Mouse (Mus musculus): ENCODE data around the gene Zfyve28. TPM values are rescaled to one million over a fixed set of nuclear protein-coding genes. Genes with fewer than 3 reads are reported as not detected.

The Zfyve28 gene
- polyA plus RNA-seq, 1 experiment = 3.0 TPM

DNA sequence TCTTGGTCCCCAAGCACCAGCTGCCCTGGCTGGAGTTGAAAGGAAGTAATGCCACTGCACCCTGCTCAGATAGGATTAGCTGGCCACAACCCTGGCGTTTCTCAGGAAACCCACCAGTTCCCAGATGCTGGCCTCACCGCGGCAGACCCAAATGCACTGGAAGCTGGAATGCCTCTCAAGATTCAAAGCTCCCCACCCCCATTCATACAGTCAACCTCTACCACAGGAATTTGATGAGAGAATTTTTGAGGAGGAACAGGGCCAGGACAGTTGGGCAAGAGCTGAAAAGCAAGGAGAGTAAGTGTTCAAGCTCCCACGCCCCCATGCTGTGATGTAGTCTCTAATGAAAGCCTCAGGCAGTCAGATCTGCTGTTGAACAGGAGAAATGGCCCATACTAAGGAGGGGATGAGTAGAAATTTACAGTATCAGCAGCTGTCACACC, 38.0 kb upstream of the Zfyve28 start:
- WGBS = 12% methylated on average over 4 of the region's 4 CpGs
- H3K4me3 ChIP-seq (replicated peaks; ENCODE audit: control insufficient read depth, low read depth, low read length) = no peak overlapping the region
- no peaks in the 10 kb centered on the region; the same call in 1 of the 2 replicates for H3K4me1 ChIP-seq (ENCODE audit: control insufficient read depth, insufficient read depth, low read length)
- no peak for TF ChIP-seq CTCF (IDR thresholded peaks at IDR 0.05; ENCODE audit: control insufficient read depth, insufficient read depth, low read length)
- TF ChIP-seq POLR2A (IDR thresholded peaks at IDR 0.05; ENCODE audit: borderline replicate concordance, control insufficient read depth, low read depth, low read length) = no peak
- no peak overlapping the region for H3K27ac ChIP-seq (ENCODE audit: control insufficient read depth, insufficient read depth, low read depth, low read length, poor library complexity)

DNA sequence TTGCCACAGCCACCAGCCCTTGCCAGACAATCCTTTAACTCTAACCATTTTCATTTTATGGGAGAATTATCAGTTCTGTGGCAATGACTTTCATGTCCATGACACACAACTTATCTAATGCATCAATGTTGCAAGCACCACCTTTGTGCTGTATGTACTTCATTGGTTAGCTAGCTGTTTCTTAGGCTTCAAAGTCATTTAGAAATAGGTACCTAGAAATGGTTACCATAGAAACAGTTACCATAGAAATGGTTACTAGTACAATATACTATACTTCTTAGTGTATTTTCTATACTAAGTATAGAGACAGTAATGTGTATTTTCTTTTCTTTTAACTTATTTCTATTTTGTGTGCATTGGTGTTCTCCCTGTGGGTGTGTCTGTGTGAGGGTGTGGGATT, 37.0 kb upstream of the Zfyve28 start:
- no peak for TF ChIP-seq CTCF (IDR thresholded peaks at IDR 0.05; ENCODE audit: control insufficient read depth, insufficient read depth, low read length)
- H3K4me1 ChIP-seq (ENCODE audit: control insufficient read depth, insufficient read depth, low read length) = no peaks in the 10 kb centered on the region; the same call in 1 of the 2 replicates

DNA sequence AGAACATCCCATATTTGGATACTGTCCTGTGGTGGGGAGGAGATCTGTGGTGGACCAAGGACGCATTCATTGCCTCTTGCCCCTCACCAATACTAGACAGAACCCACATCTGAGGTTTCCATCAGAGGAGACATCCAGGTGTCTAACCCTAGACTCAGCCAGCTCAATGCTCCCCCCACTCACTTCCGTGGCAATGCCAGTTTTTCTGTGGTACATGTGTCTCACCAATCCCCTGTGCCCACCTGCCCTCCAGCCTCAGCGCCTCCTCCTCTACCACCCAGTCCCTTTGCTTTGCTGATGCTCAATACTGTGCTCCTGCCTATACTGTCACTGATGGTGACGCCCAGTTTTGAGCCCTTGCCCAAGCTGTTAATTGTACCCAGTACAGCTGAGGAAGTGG, 33.0 kb upstream of the Zfyve28 start:
- H3K27ac ChIP-seq (ENCODE audit: control insufficient read depth, insufficient read depth, low read depth, low read length, poor library complexity) = no peak overlapping the region
- no peaks in the 10 kb centered on the region; the same call in 1 of the 2 replicates for H3K4me1 ChIP-seq (ENCODE audit: control insufficient read depth, insufficient read depth, low read length)
- 64% methylated on average over 4 of the region's 4 CpGs for WGBS
- TF ChIP-seq POLR2A (IDR thresholded peaks at IDR 0.05; ENCODE audit: borderline replicate concordance, control insufficient read depth, low read depth, low read length) = no peak
- no peak for TF ChIP-seq CTCF (IDR thresholded peaks at IDR 0.05; ENCODE audit: control insufficient read depth, insufficient read depth, low read length)
- no peak overlapping the region for H3K4me3 ChIP-seq (replicated peaks; ENCODE audit: control insufficient read depth, low read depth, low read length)

More for the DNA sequence above, 37.0 kb upstream of the Zfyve28 start:
- H3K27ac ChIP-seq (ENCODE audit: control insufficient read depth, insufficient read depth, low read depth, low read length, poor library complexity) = no peak overlapping the region
- H3K4me3 ChIP-seq (replicated peaks; ENCODE audit: control insufficient read depth, low read depth, low read length) = no peak overlapping the region

DNA sequence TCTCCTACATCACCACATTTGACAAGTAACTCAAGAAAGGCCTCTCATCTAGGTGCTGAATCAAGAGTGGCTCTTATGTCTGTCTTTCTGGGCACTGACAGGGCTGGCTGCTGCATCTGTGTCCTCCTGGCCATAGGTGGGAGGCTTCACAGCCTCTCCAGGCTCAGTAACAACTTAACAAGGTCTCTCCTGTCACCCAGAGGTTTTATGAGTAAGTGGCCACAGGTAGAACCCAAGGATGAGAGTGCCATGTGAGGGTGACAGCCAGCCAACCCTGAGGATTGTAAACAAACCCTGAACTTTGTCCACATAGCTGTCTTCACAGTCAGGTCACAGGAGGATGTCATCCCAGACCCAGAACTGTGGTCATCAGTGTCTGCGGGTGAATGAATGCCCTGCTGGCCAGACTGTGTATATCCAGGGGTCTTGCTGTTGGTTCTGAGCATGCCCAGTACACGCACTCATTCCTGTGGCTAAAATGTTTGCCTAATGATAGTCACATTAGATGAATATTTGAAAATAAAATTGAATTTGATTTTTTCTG, 31.3 kb upstream of the Zfyve28 start:
- TF ChIP-seq POLR2A (IDR thresholded peaks at IDR 0.05; ENCODE audit: borderline replicate concordance, control insufficient read depth, low read depth, low read length) (no peak), CTCF (IDR thresholded peaks at IDR 0.05; ENCODE audit: control insufficient read depth, insufficient read depth, low read length) (no peak)
- no peak overlapping the region for H3K27ac ChIP-seq (ENCODE audit: control insufficient read depth, insufficient read depth, low read depth, low read length, poor library complexity)
- H3K4me1 ChIP-seq (ENCODE audit: control insufficient read depth, insufficient read depth, low read length) = no peaks in the 10 kb centered on the region; the same call in 1 of the 2 replicates
- 71% methylated on average over 2 of the region's 2 CpGs for WGBS
- no peak overlapping the region for H3K4me3 ChIP-seq (replicated peaks; ENCODE audit: control insufficient read depth, low read depth, low read length)

DNA sequence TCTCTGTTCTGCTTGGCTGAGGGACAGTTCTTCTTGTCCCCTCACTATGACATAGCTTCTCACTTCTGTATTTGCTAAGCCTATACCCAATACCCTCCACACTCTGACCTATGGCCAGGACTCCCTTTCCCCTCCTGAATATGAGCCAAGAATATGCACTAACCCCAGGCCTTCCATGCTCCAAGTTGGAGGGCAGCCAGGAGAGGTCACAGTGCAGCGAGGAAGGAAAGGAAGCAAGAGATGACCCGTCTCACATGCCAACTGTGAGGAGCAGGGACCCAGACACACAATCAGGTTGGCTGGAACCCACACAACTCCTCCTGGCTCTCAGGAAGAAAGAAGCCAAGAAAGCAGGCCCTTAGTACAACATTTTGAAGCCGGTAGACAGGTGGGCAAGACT, 20.8 kb upstream of the Zfyve28 start:
- H3K27ac ChIP-seq (ENCODE audit: control insufficient read depth, insufficient read depth, low read depth, low read length, poor library complexity) = no peak overlapping the region
- 65% methylated on average over 3 of the region's 3 CpGs for WGBS
- TF ChIP-seq POLR2A (IDR thresholded peaks at IDR 0.05; ENCODE audit: borderline replicate concordance, control insufficient read depth, low read depth, low read length) (no peak), CTCF (IDR thresholded peaks at IDR 0.05; ENCODE audit: control insufficient read depth, insufficient read depth, low read length) (no peak)
- no peak overlapping the region for H3K4me3 ChIP-seq (replicated peaks; ENCODE audit: control insufficient read depth, low read depth, low read length)
- no peaks in the 10 kb centered on the region for H3K4me1 ChIP-seq (ENCODE audit: control insufficient read depth, insufficient read depth, low read length)

DNA sequence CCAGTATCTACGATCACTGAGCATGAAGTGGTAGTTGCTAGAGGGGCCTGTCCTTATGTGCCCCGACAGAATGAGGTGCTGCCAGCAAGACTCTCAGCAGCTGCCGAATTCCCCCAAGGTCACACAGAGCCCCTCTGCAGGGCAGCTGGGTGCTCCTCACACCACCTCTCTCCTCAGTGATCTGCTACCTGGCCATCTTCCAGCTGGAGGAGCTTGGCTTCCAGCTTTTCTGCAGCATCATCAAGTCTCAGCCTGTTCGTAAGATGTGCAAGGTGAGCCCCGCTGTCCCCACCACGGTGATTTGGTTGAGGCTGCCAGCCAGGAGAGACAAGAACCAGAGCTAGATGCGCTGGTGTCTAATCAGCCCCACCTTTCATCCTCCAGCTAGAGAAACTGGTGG, 14.1 kb upstream of the Zfyve28 start:
- Histone ChIP-seq H3K27ac (ENCODE audit: control insufficient read depth, insufficient read depth, low read depth, low read length, poor library complexity) (no peak overlapping the region), H3K4me3 (replicated peaks; ENCODE audit: control insufficient read depth, low read depth, low read length) (no peak overlapping the region), H3K4me1 (ENCODE audit: control insufficient read depth, insufficient read depth, low read length) (no peaks in the 10 kb centered on the region)
- TF ChIP-seq CTCF (IDR thresholded peaks at IDR 0.05; ENCODE audit: control insufficient read depth, insufficient read depth, low read length) (no peak), POLR2A (IDR thresholded peaks at IDR 0.05; ENCODE audit: borderline replicate concordance, control insufficient read depth, low read depth, low read length) (no peak)
- WGBS = 78% methylated on average over 7 of the region's 7 CpGs

DNA sequence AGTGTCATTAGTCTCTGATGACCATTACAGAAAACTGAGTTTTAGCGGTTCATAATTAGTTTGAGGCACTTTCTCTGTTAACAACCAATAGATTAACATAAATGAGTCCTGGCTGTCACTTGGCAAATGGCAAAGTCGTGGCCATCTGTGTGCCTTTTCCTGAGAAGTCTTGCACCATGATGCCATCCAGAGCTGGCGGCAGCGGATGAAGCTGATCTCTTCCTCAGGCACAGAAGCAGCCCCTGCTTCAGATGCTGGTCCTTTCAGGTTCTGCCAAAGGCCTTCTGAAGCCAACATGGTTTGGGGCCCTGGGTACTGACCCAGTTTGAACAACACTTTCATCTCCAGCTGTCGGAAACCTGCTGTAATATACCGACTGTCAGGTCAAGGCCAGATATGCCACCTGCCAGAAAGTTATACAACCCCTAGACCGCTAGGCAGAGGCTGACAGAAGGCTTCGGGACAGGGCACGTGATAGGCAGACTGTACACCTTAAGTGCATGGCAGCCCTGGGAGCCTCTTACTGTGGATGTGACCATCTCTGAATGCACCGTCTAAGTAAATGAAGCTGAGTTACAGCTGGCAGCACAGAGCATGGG, 10.8 kb upstream of the Zfyve28 start:
- H3K27ac ChIP-seq (ENCODE audit: control insufficient read depth, insufficient read depth, low read depth, low read length, poor library complexity) = no peak overlapping the region
- no peak for TF ChIP-seq CTCF (IDR thresholded peaks at IDR 0.05; ENCODE audit: control insufficient read depth, insufficient read depth, low read length)
- no peak for TF ChIP-seq POLR2A (IDR thresholded peaks at IDR 0.05; ENCODE audit: borderline replicate concordance, control insufficient read depth, low read depth, low read length)
- H3K4me1 ChIP-seq (ENCODE audit: control insufficient read depth, insufficient read depth, low read length) = no peaks in the 10 kb centered on the region
- 76% methylated on average over 10 of the region's 10 CpGs for WGBS
- H3K4me3 ChIP-seq (replicated peaks; ENCODE audit: control insufficient read depth, low read depth, low read length) = no peak overlapping the region

DNA sequence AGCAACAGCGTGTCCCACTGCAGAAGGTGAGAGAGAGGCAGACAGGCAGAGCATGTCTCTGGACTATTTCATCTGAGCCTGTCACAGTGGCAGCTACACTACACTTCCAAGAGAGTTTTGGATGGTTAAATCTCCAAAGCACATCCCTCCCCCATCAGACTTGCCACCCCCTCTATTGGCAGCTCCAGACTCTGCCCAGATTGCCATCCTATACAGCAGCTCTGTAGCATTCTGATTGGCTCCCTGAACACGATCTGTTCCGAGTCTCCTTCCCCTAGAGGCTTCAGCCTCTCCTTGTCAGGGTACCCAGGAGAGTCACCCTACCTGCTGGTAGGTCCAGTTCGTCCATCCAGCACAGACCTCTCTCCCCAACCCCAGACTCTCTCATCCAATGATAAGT, 9.8 kb upstream of the Zfyve28 start:
- no peak for TF ChIP-seq CTCF (IDR thresholded peaks at IDR 0.05; ENCODE audit: control insufficient read depth, insufficient read depth, low read length)
- no peak for TF ChIP-seq POLR2A (IDR thresholded peaks at IDR 0.05; ENCODE audit: borderline replicate concordance, control insufficient read depth, low read depth, low read length)
- H3K27ac ChIP-seq (ENCODE audit: control insufficient read depth, insufficient read depth, low read depth, low read length, poor library complexity) = no peak overlapping the region
- H3K4me3 ChIP-seq (replicated peaks; ENCODE audit: control insufficient read depth, low read depth, low read length) = no peak overlapping the region
- 70% methylated on average over 4 of the region's 4 CpGs for WGBS
- H3K4me1 ChIP-seq (ENCODE audit: control insufficient read depth, insufficient read depth, low read length) = no peaks in the 10 kb centered on the region

DNA sequence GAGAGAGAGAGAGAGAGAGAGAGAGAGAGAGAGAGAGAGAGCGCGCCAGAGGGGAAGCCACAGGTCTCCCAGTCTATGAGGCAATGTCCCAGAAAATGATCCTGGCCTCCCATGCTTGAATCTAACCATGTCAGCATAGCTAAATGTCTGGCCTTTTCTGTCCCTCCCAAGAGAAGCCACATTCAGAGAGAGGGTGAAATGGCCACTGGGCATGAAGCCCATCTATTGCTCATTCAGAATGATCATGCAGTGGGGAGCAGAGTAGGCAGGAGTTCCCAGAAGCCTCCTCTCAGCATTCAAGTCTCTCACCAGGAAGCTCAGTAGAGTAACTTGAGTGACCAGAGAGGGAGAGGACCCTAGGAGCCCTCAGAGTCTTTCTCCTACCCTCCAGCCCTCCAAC, 6.9 kb upstream of the Zfyve28 start:
- TF ChIP-seq CTCF (IDR thresholded peaks at IDR 0.05; ENCODE audit: control insufficient read depth, insufficient read depth, low read length) = no peak
- no peak for TF ChIP-seq POLR2A (IDR thresholded peaks at IDR 0.05; ENCODE audit: borderline replicate concordance, control insufficient read depth, low read depth, low read length)
- 58% methylated on average over 2 of the region's 2 CpGs for WGBS
- Histone ChIP-seq H3K4me3 (replicated peaks; ENCODE audit: control insufficient read depth, low read depth, low read length) (no peak overlapping the region), H3K4me1 (ENCODE audit: control insufficient read depth, insufficient read depth, low read length) (no peaks in the 10 kb centered on the region), H3K27ac (ENCODE audit: control insufficient read depth, insufficient read depth, low read depth, low read length, poor library complexity) (no peak overlapping the region)
